Mouse (Mus musculus) skeletal muscle tissue, adult 2 months (tissue): ENCODE results near the gene Trappc1.
"Not testable (repeated sequence)": the region's sequence is repeated elsewhere in the genome, so short reads cannot be mapped to it uniquely, and the experiment has no call there.

Source experiments
- DNase-seq: peaks from one replicate; pipeline ENCODE4 v3.0.0-alpha.2; 2012; ENCODE audit warnings: low read depth, low spot score

Gene Trappc1

DNA sequence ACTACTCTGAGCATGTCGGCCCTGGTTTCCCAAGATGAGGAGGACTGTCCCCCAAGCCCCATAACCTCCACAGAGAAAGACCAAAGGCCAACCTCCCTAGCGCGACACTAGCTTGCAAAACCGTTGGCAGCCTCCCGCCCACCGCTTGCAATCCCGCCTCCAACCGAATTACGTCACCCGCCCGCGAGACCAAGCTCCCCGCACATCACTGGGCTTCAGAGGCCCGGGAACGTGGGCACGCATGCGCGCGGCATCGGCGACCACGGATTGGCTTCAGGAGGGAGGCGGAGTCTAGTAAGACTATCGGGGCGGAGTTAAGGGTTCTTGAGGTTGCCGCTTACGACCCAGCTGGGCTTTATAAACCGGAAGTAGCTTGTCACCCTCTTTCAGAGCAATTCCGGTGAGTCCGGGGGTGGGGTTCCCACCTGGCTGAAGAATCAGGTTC lies at the start of gene Trappc1, which contains the start of gene Cntrob:
Gene Trappc1, plus strand, starts transcription at position 314 of the 445 bp plus-strand sequence.
Gene Cntrob, minus strand, starts transcription at position 109 of the 445 bp plus-strand sequence.
- peak; percentile 99 for DNase-seq

DNA sequence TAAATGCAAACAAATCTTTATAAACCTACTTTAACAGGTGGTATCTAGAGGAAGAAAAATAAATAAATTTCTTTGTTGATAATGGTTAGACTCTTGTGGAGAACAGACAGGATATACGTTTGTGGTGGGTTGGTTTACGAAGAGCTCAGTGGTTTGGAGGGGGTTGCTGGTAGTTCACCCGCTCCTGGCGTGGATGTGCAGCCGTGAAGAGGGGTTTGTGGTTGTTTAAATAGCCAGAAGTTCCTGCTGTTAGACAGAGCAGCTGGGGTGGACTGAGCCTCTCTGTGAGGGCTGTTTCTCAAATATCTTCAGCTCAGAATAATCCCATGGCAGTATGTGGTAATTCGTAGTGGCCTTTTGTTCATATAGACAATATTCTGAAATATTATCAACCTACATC lies 48.1 kb upstream of the Trappc1 start:
- DNase-seq = no peak

DNA sequence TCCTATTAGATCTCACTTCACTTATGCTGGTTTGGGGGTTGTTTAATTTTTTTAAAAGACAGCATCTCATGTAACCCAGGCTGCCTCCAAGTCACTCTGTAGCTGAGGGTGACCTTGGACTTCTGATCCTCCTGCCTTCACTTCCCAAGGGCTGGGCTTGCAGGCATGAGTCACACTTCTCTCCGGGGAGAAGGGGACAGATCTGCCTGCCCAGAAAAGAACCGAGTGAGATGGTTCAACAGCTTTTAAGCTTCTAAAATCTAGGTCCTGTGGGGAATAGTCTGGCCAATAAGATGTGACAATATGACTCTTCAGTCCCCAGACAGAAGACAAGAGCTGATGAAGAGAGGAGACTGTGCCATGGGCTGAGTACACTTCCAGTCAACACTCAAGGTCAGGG lies 47.7 kb upstream of the Trappc1 start:
- DNase-seq = no peak

DNA sequence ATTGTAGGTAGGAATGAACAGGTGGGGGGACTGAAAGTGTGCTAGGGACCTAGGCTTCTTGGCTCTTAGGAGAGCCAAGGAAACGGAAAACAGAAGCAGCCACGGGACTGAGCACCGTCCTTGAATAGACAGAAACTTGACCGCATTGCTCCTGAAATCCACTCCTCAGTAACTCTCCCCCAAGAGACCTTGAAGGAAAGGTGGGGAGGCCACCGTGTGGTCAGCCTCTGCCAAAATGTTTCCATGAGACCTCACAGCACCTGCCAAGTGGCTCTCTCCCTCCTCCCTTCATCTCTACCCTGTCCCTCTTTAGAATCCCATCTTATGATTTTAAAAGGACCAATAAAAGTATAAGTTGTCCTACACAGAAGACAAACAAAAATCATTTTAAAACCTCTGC lies 46.5 kb upstream of the Trappc1 start:
- DNase-seq = no peak

DNA sequence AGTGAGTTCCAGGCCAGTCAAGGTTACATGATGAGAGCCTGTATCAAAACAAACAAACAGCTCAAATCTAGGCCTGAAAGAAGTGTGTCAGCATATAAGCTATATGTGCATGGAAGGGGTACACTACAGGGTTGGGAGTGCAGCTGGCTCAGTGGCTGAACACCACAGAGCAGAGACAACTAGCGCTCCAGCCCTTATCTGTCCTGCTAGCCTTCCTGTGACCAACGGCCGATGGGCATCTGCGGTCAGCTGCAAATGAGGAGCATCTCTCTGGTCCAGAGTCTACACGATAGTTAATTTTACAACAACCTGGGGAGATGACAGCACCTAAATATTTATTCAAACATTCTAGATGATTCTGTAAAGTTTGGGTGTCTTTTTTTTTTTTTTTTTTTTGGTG lies 32.7 kb upstream of the Trappc1 start:
- DNase-seq = no peak

DNA sequence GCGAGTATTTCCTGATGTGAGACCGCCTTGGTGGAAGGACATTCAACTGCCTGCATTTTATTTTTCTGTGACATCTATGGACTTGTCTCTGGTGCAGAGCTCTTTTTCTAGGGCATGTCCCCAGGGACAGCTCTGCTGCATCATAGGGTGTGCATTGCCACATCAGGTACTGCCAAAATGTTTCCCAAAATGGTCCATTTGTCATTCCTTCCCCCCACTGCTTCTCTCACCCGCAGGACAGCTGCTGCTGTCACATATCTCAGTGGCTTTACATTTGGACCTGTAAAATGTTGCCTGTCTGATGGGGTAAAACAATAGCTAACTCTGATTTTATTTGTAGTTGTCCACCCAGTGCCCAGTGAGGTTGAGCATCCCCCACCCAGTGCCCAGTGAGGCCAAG lies 28.5 kb upstream of the Trappc1 start:
- peak; percentile 28 for DNase-seq

DNA sequence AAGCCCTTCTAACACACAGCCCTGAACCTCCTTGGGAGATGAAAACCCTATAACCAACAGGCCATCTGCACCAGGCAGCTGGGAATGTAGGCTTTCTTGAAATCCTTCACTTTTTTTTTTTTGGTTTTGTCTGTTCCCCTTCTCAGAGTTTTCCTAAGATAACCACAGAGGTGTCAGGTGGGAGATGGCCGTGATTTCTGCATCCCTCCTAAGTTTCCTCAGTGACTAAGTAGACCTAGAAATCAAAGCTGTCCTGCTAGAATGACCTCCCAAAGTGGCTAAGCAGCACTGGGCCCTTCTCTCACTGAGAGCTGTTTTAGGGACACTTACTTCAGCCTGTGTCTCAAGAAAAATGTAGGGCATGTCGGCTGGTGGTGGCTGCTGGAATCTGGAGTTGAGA lies 26.0 kb upstream of the Trappc1 start:
- DNase-seq = no peak

DNA sequence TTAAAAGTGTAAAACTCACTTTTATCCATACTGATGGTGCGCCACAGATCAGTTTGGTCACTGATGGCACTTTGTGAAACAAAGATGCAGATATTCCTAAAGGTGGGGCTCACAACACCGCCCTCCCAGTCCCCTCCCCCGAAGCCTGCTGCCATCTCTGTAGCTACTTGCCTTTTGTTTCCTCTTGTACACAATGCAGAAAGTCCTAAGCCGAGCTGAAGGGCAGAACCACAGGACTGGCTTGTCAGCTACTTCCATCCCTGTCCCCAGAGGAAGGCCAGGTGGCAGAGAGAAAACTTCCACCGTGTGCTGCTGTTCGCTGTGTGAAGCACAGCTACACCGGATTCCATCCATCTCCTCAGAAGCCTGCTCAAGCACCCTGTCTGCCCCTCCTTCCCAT lies 25.5 kb upstream of the Trappc1 start:
- no peak for DNase-seq

DNA sequence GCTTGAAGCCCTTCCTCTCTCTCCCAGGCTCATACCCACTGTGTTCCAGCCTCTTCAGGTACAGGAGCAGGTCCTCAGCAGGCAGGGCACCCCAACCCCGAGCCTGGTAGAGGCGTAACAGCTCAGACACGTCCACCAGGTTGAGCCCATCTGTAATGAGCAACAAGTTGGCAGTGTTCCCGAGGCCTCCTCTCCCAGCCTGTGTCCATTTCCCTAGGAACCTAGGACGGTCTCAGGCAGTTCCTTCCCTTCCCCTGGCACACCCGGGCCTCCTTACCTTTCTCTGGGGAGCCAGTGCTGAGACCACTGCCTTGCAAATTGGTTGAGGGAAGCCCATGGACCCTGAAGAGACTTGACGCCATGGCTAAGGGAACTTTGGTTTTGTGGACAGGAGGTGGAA lies 21.0 kb upstream of the Trappc1 start:
- no peak for DNase-seq

DNA sequence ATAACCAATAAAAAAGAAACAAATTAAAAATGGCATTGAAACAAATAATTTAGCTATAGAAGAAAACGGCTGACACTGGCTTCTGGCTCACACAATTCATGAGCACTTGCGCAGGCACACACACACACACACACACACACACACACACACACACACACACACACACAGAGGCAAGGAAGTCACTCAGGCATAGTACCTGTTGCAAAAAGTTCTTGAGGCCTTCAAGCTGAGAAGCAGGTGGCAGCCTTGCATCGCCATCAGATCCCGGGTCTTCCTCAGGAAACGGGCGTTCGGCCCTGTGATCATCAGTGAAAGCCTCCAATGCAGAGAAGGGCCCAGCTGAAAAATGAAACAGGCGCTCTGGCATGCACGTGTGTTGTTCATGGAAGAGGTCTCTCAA lies 18.5 kb upstream of the Trappc1 start:
- no peak for DNase-seq

DNA sequence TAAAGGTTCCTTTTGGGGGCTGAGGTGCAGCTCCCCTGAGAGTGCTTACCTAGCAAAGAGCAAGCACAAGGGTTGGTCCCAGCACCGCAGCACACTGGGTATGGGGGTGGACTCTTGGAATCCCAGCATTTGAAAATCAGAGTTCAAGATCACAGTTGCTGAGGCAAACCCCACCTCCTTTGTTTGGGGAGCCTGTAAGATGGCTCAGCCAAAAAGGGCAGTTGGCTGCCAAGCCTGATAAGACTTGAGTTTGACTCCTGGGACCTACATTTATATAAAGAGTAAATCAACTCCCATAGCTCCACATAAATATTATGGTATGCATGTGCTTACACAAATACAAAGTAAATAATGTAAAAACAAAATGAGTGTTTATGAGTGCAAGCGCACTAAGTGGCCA lies 17.7 kb upstream of the Trappc1 start:
- DNase-seq = no peak

DNA sequence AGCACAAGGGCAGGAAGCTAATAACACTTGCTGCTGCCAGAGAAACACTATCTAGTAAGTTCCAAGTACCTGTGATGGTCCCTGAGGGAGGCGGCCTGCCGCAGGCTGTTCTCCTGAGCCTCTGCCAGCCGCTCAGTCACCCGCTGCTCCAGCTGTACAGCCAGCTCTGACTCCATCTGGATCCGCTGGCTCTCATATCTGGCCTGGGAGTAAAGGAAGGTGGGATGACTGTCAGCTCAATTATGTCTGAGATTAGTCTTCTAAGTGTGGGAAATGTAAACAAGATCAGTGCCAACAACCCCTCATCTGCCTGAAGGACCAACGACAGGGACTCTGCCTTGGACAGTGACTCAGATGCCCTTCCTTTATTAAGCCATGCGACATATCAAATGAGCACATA lies 12.5 kb upstream of the Trappc1 start:
- DNase-seq = no peak

DNA sequence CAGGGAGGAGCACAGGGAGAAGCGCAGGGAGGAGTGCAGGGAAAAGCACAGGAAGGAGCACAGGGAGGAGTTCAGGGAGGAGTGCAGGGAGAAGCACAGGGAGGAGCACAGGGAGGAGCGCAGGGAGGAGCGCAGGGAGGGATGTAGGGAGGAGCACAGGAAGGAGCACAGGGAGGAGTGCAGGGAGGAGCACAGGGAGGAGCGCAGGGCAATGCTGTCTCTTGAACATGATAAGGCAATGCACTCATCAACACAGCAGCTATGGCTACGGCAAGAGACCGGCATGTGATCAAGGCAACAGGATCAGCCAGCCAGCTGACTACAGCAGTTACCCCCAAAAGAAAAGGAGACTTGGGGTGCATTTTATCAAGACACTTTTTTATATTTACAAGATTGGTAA lies 7.4 kb upstream of the Trappc1 start:
- no peak for DNase-seq

DNA sequence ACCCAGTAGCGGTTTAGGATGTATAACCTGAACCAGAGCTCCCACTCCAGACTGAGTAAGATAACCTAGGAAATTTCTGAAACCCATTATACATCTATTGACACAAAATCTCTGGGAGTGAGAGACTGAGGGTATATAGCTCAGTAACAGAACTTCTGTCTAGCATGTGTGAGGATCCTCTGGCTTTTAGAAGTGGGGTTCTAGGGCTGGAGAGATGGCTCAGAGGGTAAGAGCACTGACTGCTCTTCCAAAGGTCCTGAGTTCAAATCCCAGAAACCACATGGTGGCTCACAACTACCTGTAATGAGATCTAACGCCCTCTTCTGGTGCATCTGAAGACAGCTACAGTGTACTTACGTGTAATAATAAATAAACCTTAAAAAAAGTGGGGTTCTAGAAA lies 5.8 kb upstream of the Trappc1 start:
- not testable (repeated sequence) for DNase-seq

DNA sequence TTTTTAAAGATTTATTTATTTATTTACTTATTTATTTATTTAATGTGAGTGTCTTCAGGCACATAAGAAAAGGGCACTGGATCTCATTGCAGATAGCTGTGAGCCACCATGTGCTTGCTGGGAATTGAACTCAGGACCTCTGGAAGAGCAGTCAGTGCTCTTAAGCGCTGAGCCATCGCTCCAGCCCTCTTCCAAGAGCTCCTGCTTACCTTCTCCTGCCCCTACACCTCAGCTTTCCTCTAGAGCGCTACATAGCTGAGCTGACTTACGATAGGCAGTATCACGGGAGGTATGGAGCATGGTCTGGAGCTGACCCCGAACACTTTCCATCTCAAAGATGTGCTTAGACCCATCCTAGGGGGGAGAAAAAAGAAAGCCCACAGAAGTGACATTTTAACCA lies 2.2 kb upstream of the Trappc1 start:
- no peak for DNase-seq

DNA sequence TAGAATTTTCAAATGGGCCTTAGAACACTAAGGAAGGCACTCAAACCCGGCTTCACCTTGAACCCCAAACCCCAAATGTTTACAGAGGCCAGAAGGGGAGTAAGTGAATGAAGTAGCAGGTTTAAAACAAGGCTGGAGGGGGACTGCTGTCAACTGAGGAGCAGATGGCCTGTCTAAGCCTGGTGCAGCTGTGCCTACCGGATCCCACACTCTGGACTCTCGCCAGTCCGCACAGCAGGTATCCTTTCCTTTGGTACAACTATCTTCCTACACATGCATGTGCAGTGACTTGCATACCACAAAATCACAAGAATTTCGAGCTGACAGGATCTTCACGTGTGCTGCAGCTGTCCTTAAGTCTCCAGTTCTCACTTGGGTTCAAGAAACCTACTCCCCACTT lies 1.8 kb upstream of the Trappc1 start:
- DNase-seq = no peak

DNA sequence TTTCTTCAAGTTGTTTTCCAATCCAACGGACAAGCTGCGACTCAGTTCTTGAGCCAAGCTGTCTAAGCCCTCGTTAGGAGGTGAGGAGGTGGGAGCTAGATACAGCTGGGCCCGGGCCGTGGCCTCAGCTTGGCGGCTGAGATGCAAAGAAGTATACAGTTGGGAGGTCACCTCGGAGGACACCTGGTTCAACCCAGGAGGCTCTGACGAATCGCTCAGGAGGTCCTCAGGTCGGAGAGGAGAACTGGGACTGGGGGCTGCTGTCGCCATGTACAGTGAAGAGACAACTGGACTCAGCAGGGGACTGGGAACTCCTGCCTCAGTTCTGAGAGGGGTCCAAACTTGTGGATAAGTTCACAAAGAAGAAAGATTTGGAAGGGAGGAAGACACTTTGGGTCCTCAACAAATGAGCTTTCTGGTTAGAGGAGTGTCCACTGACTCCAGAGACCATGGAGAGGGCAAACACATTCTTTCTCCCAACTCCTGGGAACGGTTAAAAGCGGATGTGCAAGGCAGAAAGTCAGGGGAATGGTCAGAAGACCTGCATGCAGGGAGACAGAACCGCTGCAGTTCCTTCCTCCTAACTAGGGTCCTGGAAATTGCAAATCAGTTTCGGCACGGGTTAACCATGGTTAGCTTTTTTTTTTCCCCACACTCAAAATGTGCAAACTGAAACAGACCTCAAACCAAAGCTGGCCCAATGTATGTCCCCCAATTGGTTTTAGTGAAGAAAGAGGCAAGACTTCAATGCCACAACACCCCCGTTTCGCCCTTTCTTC lies 898 bp upstream of the Trappc1 start:
- DNase-seq = no peak

DNA sequence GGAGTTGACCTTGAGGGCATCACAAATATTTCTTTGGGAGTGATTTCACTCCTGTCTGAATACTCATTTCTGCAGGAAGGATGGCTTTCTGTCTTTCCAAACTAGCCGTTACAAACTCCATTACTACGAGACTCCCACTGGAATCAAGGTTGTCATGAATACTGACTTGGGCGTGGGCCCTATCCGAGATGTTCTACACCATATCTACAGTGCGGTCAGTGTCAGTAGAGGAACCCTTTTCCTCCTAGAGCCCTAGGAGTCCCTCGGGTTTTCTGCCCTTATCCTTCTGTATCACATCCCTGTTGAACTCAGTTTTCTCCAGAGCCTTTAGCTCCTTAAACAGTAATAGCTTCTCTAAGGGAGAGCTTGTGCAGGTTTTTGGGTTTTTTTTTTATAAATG lies 969 bp downstream of the Trappc1 start:
- no peak for DNase-seq

DNA sequence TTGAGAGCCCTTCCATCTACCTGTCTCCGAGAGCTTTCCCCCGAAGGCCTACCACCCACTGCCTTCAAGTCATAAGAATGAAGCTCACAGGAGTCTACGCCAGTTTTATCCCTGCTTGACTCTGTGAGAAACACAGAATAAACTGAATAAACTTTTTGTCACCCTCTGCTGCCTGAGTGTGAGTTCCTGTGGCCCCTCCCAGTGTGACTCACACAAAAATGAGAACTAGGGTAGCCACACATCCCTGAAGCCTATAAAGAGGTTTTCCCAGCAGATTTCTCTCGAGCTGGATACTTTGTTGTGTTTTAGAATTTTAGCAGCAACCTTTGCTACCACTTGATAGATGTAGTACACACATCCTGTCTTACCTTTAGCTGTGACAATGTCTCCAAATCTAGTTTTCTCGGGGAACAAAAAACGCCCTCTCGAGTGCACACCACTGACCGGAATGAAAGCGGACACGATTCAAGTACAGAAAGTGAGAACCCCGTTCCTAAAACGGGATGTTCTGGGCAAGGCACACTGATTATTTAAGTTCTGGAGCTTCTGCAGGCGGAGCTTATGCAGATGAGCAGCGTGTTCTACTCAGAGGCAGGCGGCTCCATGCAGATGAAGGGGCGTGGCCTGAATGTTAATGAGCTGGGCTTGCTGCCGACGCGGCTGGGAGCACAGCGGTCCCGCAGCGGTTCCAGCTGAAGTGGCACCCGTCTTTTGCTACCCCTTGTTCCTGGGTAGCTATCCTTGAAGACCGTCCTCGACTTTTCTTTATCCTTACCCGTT lies 2.0 kb downstream of the Trappc1 start, which contains the start of gene Kcnab3:
Gene Kcnab3, plus strand, starts transcription at position 631 of the 780 bp plus-strand sequence.
- peak; percentile 85 for DNase-seq

DNA sequence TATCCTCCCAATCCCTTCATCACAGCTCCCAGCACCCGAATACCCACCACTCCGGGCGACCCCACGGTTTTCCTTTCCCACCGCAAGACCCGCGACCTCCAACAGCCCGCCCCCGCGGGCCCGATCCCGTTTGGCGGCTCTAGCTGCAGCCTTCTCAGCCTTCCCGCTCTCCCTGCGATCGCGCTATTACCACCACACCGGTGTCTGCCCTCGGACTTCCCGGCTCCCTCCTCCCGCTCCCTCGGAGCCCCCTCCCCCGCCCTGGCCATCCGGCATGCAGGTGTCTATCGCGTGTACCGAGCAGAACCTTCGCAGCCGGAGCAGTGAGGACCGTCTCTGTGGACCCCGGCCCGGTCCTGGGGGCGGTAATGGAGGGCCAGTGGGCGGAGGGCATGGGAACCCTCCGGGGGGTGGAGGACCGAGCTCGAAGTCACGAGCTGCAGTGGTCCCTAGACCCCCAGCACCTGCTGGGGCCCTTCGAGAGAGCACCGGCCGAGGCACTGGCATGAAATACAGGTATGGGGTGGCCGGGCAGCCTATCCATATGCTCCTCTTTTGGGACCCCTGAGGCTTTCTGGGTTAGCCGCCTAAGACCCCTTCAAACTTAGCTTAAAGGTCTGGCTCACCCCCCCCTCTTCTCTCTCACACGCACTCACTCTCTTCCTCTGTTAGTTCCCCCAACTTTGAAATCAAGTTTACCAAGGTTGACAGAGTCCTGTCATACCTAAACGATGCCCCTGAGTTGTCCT lies 2.8 kb downstream of the Trappc1 start:
- no peak for DNase-seq

DNA sequence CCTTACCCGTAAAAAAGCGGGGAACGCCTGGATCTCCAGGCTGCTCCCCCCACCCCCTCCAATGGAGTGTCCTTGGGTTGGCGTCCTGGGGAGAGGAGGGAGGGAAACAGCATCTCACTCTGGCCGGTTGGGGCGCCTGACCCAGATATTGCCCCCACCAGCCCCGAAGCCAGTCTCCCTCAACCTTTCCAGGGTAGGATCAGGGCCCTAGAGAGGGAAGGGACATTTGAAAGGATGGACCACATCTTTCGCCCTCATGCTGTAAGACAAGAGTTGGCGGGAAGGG lies 3.3 kb downstream of the Trappc1 start:
- DNase-seq = no peak

DNA sequence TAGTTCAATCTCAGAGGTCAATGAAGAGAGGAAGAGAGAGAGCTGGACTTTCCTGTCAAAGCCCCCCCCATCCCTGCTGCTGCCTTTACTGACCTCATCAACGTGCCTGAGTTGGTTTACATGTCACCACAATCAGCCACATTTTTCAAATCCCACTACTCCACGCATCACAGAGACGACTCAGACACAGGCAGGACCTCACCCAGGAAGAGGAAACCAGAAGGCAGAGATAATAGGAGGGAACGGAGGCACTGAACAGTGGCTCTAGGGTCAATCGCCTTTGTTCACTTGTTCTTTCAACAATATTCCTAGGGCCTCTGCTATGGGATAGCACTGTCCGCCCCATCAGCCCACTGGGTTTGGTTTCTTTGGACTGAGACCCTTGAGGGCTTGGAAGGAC lies 3.9 kb downstream of the Trappc1 start:
- no peak for DNase-seq
